Mouse (Mus musculus) embryonic facial prominence, embryonic 12.5 days (tissue): ENCODE data around the gene Als2cr12. TPM values are rescaled to one million over a fixed set of nuclear protein-coding genes. Genes with fewer than 3 reads are reported as not detected.

Source experiments
- polyA plus RNA-seq: library from polyadenylated mRNA; unstranded; fragments of >200 nt; fragmentation: Nextera tagmentation; extraction: Ambion mirVana; gene quantifications from 2 replicates; pipeline ENCODE4 v1.2.1, GENCODE M21; 2016

The Als2cr12 gene
- polyA plus RNA-seq, 1 experiment from 2014 or later: not detected

Other genes starting within 250 kb of the Als2cr12 start
- 39.8 and 40.4 TPM in 2 replicates for gene Orc2, start 190.9 kb downstream of the Als2cr12 start, polyA plus RNA-seq
- 8.1 and 9.3 TPM in 2 replicates for gene Fam126b, start 109.7 kb downstream of the Als2cr12 start, polyA plus RNA-seq
- 151 and 153 TPM in 2 replicates for gene Ndufb3, start 109.6 kb downstream of the Als2cr12 start, polyA plus RNA-seq
- gene Cflar, start 15.5 kb upstream of the Als2cr12 start, polyA plus RNA-seq: 34.9 and 36.3 TPM in 2 replicates
- gene Casp8, start 99.4 kb upstream of the Als2cr12 start, polyA plus RNA-seq: 23.7 and 28.9 TPM in 2 replicates